Mouse (Mus musculus) stomach, embryonic 14.5 days (tissue): ENCODE results near the gene Nup214. TPM values are rescaled to one million over a fixed set of nuclear protein-coding genes. Genes with fewer than 3 reads are reported as not detected.

Experiments used
- ATAC-seq: fragments of 200-750 bp; cut with Nextera tagmentation; 2 replicates; pipeline ENCODE4 v1.8.0; 2017; ENCODE audit warnings: low read depth, moderate TSS enrichment; ENCODE audit not compliant: insufficient number of reproducible peaks, insufficient read depth, low FRiP score
- H3K27ac ChIP-seq: fragments of 300-500 bp; sonication (generic); 2 replicates; pipeline ENCODE4 v1.5.1; 2014; ENCODE audit warnings: mild to moderate bottlenecking, low read length, moderate library complexity, mixed read lengths
- H3K27me3 ChIP-seq: fragments of 300-500 bp; sonication (generic); 2 replicates; pipeline ENCODE4 v1.6.1; 2014; ENCODE audit warnings: low read length, control low read depth, mixed read lengths; ENCODE audit not compliant: control insufficient read depth, insufficient read depth
- H3K36me3 ChIP-seq: fragments of 300-500 bp; sonication (generic); 2 replicates; pipeline ENCODE4 v1.6.1; 2014; ENCODE audit warnings: mild to moderate bottlenecking, control low read depth, low read length, moderate library complexity, mixed read lengths; ENCODE audit not compliant: control insufficient read depth, insufficient read depth
- H3K4me1 ChIP-seq: fragments of 300-500 bp; sonication (generic); 2 replicates; pipeline ENCODE4 v1.6.1; 2014; ENCODE audit warnings: low read length, control low read depth, mixed read lengths; ENCODE audit not compliant: control insufficient read depth, insufficient read depth
- H3K4me2 ChIP-seq: fragments of 300-500 bp; sonication (generic); replicated peaks from 2 replicates; pipeline ENCODE4 v1.6.1; 2014; ENCODE audit warnings: low read depth, low read length, control low read depth
- H3K4me3 ChIP-seq: fragments of 300-500 bp; sonication (generic); 2 replicates; pipeline ENCODE4 v1.5.1; 2014; ENCODE audit warnings: low read depth, low read length, control low read depth
- H3K9ac ChIP-seq: fragments of 300-500 bp; sonication (generic); replicated peaks from 2 replicates; pipeline ENCODE4 v1.6.1; 2014; ENCODE audit warnings: low read depth, mild to moderate bottlenecking, control low read depth, low read length, moderate library complexity, mixed read lengths
- H3K9me3 ChIP-seq: fragments of 300-500 bp; sonication (generic); 2 replicates; pipeline ENCODE4 v1.6.1; 2016; ENCODE audit warnings: low read depth, low read length, control low read depth; ENCODE audit not compliant: control insufficient read depth
- WGBS: fragments of 180-500 bp; shearing (Covaris S2); extraction: QIAGEN DNeasy Blood & Tissue Kit; methylation state at CpG from one replicate; pipeline ENCODE4 v1.1.7; 2014; 5-methylcytosine and 5-hydroxymethylcytosine counted together
- microRNA-seq: library from miRNA; unstranded; fragments of <30 nt; microRNA quantifications from one replicate; pipeline ENCODE4, GENCODE M21; 2016
- polyA plus RNA-seq: library from polyadenylated mRNA; unstranded; fragments of >200 nt; fragmentation: Nextera tagmentation; extraction: Ambion mirVana; gene quantifications from 2 replicates; pipeline ENCODE4 v1.2.1, GENCODE M21; 2014

Gene Nup214
- polyA plus RNA-seq, 1 experiment from 2014 or later: 93.9 TPM

GRCm38 (mm10) chr2:32091956-32092355, 117.7 kb downstream of the Nup214 start:
- H3K4me3 ChIP-seq: no peak overlapping the region
- WGBS: 58% methylated on average over 3 of the region's 3 CpGs
- no peak for ATAC-seq
- H3K4me1 ChIP-seq: peaks cover 7% of the 10 kb centered on the region; the same call in 1 of the 2 replicates
- H3K4me2 ChIP-seq: no peak overlapping the region
- H3K9ac ChIP-seq: no peak overlapping the region
- no peaks in the 10 kb centered on the region for H3K27me3 ChIP-seq
- H3K27ac ChIP-seq: no peak overlapping the region
- H3K36me3 ChIP-seq: no peaks in the 10 kb centered on the region
- H3K9me3 ChIP-seq: no peaks in the 10 kb centered on the region

DNA sequence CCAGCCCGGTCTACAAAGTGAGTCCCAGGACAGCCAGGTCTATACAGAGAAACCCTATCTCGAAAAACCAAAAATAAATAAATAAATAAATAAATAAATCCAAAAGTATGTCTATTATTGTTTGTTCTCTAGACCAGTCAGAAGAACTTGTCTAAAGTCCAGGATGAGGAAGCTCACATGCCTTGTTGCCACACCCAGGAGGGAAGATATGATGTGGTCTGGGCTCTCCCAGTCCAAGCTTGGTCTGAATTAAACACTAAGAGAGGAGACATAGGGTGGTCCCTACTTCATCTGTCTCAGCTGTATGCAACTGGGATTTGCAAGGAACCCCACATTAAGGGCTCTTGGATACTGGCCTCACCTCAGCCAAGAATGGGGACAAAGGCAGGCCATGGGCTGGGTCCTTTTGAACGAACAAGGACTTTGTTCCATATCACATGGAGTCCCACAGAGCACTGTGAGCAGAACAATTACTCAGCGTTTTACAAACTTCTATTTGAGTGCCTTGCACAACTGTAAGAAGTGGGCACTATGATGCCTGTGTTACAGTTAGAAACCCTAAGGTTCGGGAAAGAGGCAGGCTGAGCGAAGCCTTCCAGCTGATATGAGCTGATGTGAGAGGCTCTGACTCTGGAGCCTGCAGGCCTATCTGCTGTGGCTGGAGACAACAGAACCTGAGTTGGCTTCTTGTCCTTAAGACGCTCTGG, 119.9 kb downstream of the Nup214 start:
- no peaks in the 10 kb centered on the region for H3K36me3 ChIP-seq
- H3K9me3 ChIP-seq: no peaks in the 10 kb centered on the region
- no peak overlapping the region for H3K27ac ChIP-seq
- no peak overlapping the region for H3K4me2 ChIP-seq
- WGBS: 82% methylated on average over 7 of the region's 7 CpGs
- H3K4me1 ChIP-seq: 0 out of 2 replicates have a peak, but pooled peaks cover 3% of the 10 kb centered on the region
- no peak for ATAC-seq
- H3K27me3 ChIP-seq: no peaks in the 10 kb centered on the region
- no peak overlapping the region for H3K4me3 ChIP-seq
- H3K9ac ChIP-seq: no peak overlapping the region

DNA sequence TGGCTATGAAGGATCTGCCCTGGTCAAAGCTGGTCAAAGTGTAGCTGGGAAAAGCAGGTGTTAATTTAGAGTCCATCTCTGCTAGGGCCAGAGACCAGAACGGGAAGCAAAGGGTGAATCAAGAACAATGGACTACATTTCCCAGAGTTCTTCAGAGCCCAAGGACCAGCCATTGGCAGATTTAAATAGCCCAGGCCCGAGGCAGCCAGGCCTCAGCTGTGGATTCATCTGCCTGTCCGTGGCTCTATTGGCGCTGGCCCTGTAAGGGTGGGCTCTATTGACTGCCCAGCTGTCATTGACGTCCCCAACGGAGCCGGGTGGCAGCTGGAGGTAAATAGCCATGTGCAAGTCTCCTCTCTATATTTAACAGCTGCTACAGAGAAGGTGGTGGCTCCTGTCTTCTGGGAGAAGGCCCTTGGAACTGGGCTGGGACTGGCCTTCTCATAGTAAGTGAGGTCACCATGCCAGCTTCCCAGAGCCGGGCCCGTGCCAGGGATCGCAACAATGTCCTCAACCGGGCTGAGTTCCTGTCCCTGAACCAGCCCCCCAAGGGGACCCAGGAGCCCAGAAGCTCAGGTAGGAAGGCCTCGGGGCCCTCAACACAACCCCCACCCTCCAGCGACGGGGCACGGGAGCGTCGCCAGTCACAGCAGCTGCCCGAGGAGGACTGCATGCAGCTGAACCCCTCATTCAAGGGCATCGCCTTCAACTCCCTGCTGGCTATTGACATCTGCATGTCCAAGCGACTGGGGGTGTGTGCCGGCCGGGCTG, 121.3 kb downstream of the Nup214 start, which contains the start of gene Plpp7:
TSS of gene Plpp7 (plus strand) at position 178 of the 771 bp plus-strand sequence.
- ATAC-seq: peak; percentile 81; the same call in 1 of the 2 replicates
- Histone ChIP-seq H3K9me3 (no peaks in the 10 kb centered on the region), H3K36me3 (no peaks in the 10 kb centered on the region), H3K4me2 (peak within 1 kb of the TSS; percentile 49), H3K9ac (peak within 1 kb of the TSS; percentile 38), H3K4me3 (peak within 1 kb of the TSS; percentile 27), H3K27ac (no peak within 1 kb of the TSS), H3K4me1 (0 out of 2 replicates have a peak, but pooled peaks cover 3% of the 10 kb centered on the region), H3K27me3 (no peaks in the 10 kb centered on the region)
- WGBS: 58% methylated on average over 22 of the region's 22 CpGs

GRCm38 (mm10) chr2:32096122-32096420, 121.8 kb downstream of the Nup214 start:
- no peaks in the 10 kb centered on the region for H3K27me3 ChIP-seq
- 0 out of 2 replicates have a peak, but pooled peaks cover 3% of the 10 kb centered on the region for H3K4me1 ChIP-seq
- no peaks in the 10 kb centered on the region for H3K9me3 ChIP-seq
- 78% methylated on average over 10 of the region's 10 CpGs for WGBS
- H3K4me2 ChIP-seq: peak overlapping the region; percentile 49
- peak overlapping the region; percentile 27 for H3K4me3 ChIP-seq
- H3K9ac ChIP-seq: peak overlapping the region; percentile 38; the same call in 1 of the 2 replicates
- no peak overlapping the region for H3K27ac ChIP-seq
- ATAC-seq: no peak
- no peaks in the 10 kb centered on the region for H3K36me3 ChIP-seq

DNA sequence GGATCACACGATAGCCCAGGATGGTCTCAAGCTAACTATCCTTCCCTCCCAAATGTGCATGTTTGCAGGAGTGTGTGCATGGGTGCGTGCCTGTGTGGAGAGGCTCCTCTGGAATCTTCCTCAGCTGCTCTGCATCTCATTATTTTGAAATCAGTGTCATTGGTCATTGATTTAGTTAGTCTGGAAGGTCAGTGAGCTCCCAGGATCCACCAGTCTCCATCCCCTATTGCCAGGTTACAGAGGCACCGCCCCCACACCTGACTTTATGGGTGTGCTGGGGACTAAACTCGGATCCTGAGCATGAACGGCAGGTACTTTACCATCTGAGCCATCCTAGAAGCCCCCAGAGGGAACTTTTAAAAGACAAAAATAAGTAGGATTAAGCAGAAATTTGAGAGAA, 128.7 kb downstream of the Nup214 start:
- Histone ChIP-seq H3K4me2 (no peak overlapping the region), H3K27me3 (no peaks in the 10 kb centered on the region), H3K4me3 (no peak overlapping the region), H3K9me3 (no peaks in the 10 kb centered on the region), H3K4me1 (no peaks in the 10 kb centered on the region), H3K36me3 (no peaks in the 10 kb centered on the region), H3K27ac (no peak overlapping the region), H3K9ac (no peak overlapping the region)
- 53% methylated on average over 5 of the region's 5 CpGs for WGBS
- ATAC-seq: no peak

DNA sequence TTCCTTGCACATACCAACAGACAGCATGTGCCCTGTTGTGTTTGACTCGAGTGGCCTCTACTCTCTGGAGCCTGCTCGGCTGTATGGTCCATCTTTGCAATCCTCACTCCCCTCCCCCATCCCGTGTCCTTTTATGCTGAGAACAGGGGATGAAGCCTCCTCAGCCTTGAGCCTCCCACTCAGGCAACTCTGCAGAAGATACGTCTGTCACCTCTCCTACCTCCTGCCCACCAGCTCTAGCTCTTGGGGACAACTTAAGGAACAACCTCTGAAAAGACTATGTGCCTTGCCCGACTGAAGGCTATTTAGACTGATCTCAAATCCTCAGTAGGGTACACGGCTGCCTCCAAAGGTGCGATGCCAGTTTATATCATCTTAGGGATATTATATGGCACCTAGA, 129.3 kb downstream of the Nup214 start:
- Histone ChIP-seq H3K4me1 (no peaks in the 10 kb centered on the region), H3K27me3 (no peaks in the 10 kb centered on the region), H3K9me3 (no peaks in the 10 kb centered on the region), H3K27ac (no peak overlapping the region), H3K4me3 (no peak overlapping the region), H3K36me3 (no peaks in the 10 kb centered on the region), H3K9ac (no peak overlapping the region), H3K4me2 (no peak overlapping the region)
- no peak for ATAC-seq
- WGBS: 72% methylated on average over 7 of the region's 7 CpGs

Small RNAs within 50 kb of the gene (microRNA-seq; reads per million reads assigned to microRNA genes)
- gene Mir7674: 0.78 reads per million

Other genes starting within 250 kb of the Nup214 start
- gene Qrfp, start 163.9 kb upstream of the Nup214 start, polyA plus RNA-seq: 0.11 and 0.25 TPM in 2 replicates
- 0.10 TPM in 1 of 2 replicates, not detected in the other for gene Fibcd1, start 128.4 kb upstream of the Nup214 start, polyA plus RNA-seq
- 0.36 and 0.49 TPM in 2 replicates for gene Lamc3, start 87.1 kb upstream of the Nup214 start, polyA plus RNA-seq
- 18.2 and 21.4 TPM in 2 replicates for gene Aif1l, start 24.3 kb upstream of the Nup214 start, polyA plus RNA-seq
- gene Fam78a, start 110.4 kb downstream of the Nup214 start, polyA plus RNA-seq: 1.2 and 1.5 TPM in 2 replicates
- gene Plpp7, start 121.1 kb downstream of the Nup214 start, polyA plus RNA-seq: 3.3 and 4.5 TPM in 2 replicates
- 54.2 and 59.8 TPM in 2 replicates for gene Prrc2b, start 176.6 kb downstream of the Nup214 start, polyA plus RNA-seq